Mouse (Mus musculus) erythroblast, embryonic 14.5 days (primary cell): ENCODE results near the gene Cog5. TPM values are rescaled to one million over a fixed set of nuclear protein-coding genes. Genes with fewer than 3 reads are reported as not detected.

Experiments used
- H3K27me3 ChIP-seq: 2 replicates; pipeline ENCODE4 v1.6.1; 2012; ENCODE audit warnings: inconsistent platforms; ENCODE audit not compliant: control insufficient read depth
- H3K36me3 ChIP-seq: 2 replicates; pipeline ENCODE4 v1.6.1; 2012; ENCODE audit warnings: mild to moderate bottlenecking, inconsistent platforms; ENCODE audit not compliant: control insufficient read depth
- H3K4me1 ChIP-seq: 2 replicates; pipeline ENCODE4 v1.6.1; 2012; ENCODE audit warnings: inconsistent platforms; ENCODE audit not compliant: control insufficient read depth
- H3K4me3 ChIP-seq: replicated peaks from 2 replicates; pipeline ENCODE3; 2012; ENCODE audit warnings: moderate library complexity, mild to moderate bottlenecking, inconsistent platforms
- H3K9me3 ChIP-seq: 2 replicates; pipeline ENCODE4 v1.6.1; 2012; ENCODE audit warnings: low read length, inconsistent platforms, mixed read lengths; ENCODE audit not compliant: control insufficient read depth
- GATA1 ChIP-seq: IDR thresholded peaks from 2 replicates; pipeline ENCODE4 v1.6.1; 2012; ENCODE audit warnings: low read length, inconsistent platforms, mixed read lengths
- TAL1 ChIP-seq: IDR thresholded peaks from 3 replicates; pipeline ENCODE4 v1.6.1; 2012; ENCODE audit warnings: low read length, inconsistent platforms, mixed read lengths
- polyA plus RNA-seq: library from polyadenylated mRNA; stranded (reverse); fragments of >175 nt; gene quantifications from 2 replicates; pipeline ENCODE4 v1.2.3, GENCODE M21; 2012

Cog5 gene
- polyA plus RNA-seq, 1 experiment, result 0.03 TPM

GRCm38 (mm10) chr12:31912966-31913551 lies 258.4 kb downstream of the Cog5 start:
- Histone ChIP-seq H3K27me3 (no peaks in the 10 kb centered on the region), H3K36me3 (no peaks in the 10 kb centered on the region; the same call in 1 of the 2 replicates), H3K9me3 (no peaks in the 10 kb centered on the region), H3K4me1 (peaks cover 4% of the 10 kb centered on the region), H3K4me3 (no peak overlapping the region)
- TF ChIP-seq GATA1, result no peak
- no peak for TF ChIP-seq TAL1

- Histone ChIP-seq H3K4me3 (no peak overlapping the region), H3K27me3 (no peaks in the 10 kb centered on the region), H3K4me1 (peaks cover 4% of the 10 kb centered on the region), H3K36me3 (no peaks in the 10 kb centered on the region; the same call in 1 of the 2 replicates), H3K9me3 (no peaks in the 10 kb centered on the region)
- no peak for TF ChIP-seq TAL1
Observed at GRCm38 (mm10) chr12:31913614-31914013, 258.9 kb downstream of the Cog5 start.

- Histone ChIP-seq H3K36me3 (peaks cover 11% of the 10 kb centered on the region), H3K27me3 (no peaks in the 10 kb centered on the region), H3K9me3 (no peaks in the 10 kb centered on the region), H3K4me3 (no peak overlapping the region), H3K4me1 (peaks cover 11% of the 10 kb centered on the region)
- TF ChIP-seq GATA1, result no peak
- TF ChIP-seq TAL1, result no peak
Observed at GRCm38 (mm10) chr12:31916691-31917090, 262.0 kb downstream of the Cog5 start.

- Histone ChIP-seq H3K9me3 (no peaks in the 10 kb centered on the region), H3K4me1 (peaks cover 11% of the 10 kb centered on the region)
Observed at GRCm38 (mm10) chr12:31917245-31917644, 262.6 kb downstream of the Cog5 start.

GRCm38 (mm10) chr12:31920464-31921405 lies 266.1 kb downstream of the Cog5 start:
- H3K36me3 ChIP-seq, result peaks cover 42% of the 10 kb centered on the region
- no peaks in the 10 kb centered on the region for H3K9me3 ChIP-seq
- H3K4me1 ChIP-seq, result peaks cover 11% of the 10 kb centered on the region
- H3K27me3 ChIP-seq, result no peaks in the 10 kb centered on the region
- no peak for TF ChIP-seq TAL1
- TF ChIP-seq GATA1, result no peak
- H3K4me3 ChIP-seq, result no peak overlapping the region

More at GRCm38 (mm10) chr12:31917245-31917644, 262.6 kb downstream of the Cog5 start:
- TF ChIP-seq GATA1, result no peak
- TF ChIP-seq TAL1, result no peak
- Histone ChIP-seq H3K27me3 (no peaks in the 10 kb centered on the region), H3K36me3 (peaks cover 13% of the 10 kb centered on the region), H3K4me3 (no peak overlapping the region)

GRCm38 (mm10) chr12:31924135-31924534 lies 269.5 kb downstream of the Cog5 start:
- no peaks in the 10 kb centered on the region for H3K9me3 ChIP-seq
- TF ChIP-seq TAL1 (no peak), GATA1 (no peak)
- no peak overlapping the region for H3K4me3 ChIP-seq
- H3K36me3 ChIP-seq, result peaks cover 76% of the 10 kb centered on the region
- H3K4me1 ChIP-seq, result peaks cover 7% of the 10 kb centered on the region; the same call in 1 of the 2 replicates
- no peaks in the 10 kb centered on the region for H3K27me3 ChIP-seq

- peaks cover 84% of the 10 kb centered on the region for H3K36me3 ChIP-seq
- peaks cover 7% of the 10 kb centered on the region; the same call in 1 of the 2 replicates for H3K4me1 ChIP-seq
- H3K27me3 ChIP-seq, result no peaks in the 10 kb centered on the region
- no peaks in the 10 kb centered on the region for H3K9me3 ChIP-seq
- no peak overlapping the region for H3K4me3 ChIP-seq
- no peak for TF ChIP-seq TAL1
- no peak for TF ChIP-seq GATA1
Observed at GRCm38 (mm10) chr12:31925343-31925742, 270.7 kb downstream of the Cog5 start.

- Histone ChIP-seq H3K27me3 (no peaks in the 10 kb centered on the region), H3K4me1 (no peaks in the 10 kb centered on the region), H3K36me3 (peaks cover 90% of the 10 kb centered on the region), H3K9me3 (no peaks in the 10 kb centered on the region), H3K4me3 (no peak overlapping the region)
- TF ChIP-seq GATA1 (no peak), TAL1 (no peak)
Observed at GRCm38 (mm10) chr12:31926661-31927061, 272.0 kb downstream of the Cog5 start.

- no peaks in the 10 kb centered on the region for H3K9me3 ChIP-seq
- H3K27me3 ChIP-seq, result no peaks in the 10 kb centered on the region
- H3K4me3 ChIP-seq, result no peak overlapping the region
- TF ChIP-seq GATA1, result no peak
- TF ChIP-seq TAL1, result no peak
- no peaks in the 10 kb centered on the region for H3K4me1 ChIP-seq
- peaks cover 98% of the 10 kb centered on the region for H3K36me3 ChIP-seq
Observed at GRCm38 (mm10) chr12:31928498-31928897, 273.8 kb downstream of the Cog5 start.
